Mouse (Mus musculus) heart, embryonic 11.5 days (tissue): ENCODE measurements around the gene Plcb1. TPM values are rescaled to one million over a fixed set of nuclear protein-coding genes. Genes with fewer than 3 reads are reported as not detected.

Experiments
- ATAC-seq: fragments of 200-750 bp; cut with Nextera tagmentation; replicated peaks from 2 replicates; pipeline ENCODE4 v1.8.0; 2017; ENCODE audit warnings: moderate library complexity; ENCODE audit not compliant: insufficient number of reproducible peaks, low FRiP score, low TSS enrichment
- H3K27ac ChIP-seq: fragments of 300-500 bp; sonication (generic); 2 replicates; pipeline ENCODE4 v1.5.1; 2014; ENCODE audit warnings: mild to moderate bottlenecking, low read depth, low read length
- H3K27me3 ChIP-seq: fragments of 300-500 bp; sonication (generic); 2 replicates; pipeline ENCODE4 v1.6.1; 2014; ENCODE audit warnings: mild to moderate bottlenecking, low read length, mixed read lengths; ENCODE audit not compliant: control insufficient read depth, insufficient read depth
- H3K36me3 ChIP-seq: fragments of 300-500 bp; sonication (generic); 2 replicates; pipeline ENCODE4 v1.6.1; 2014; ENCODE audit warnings: mild to moderate bottlenecking, low read length, moderate library complexity, mixed read lengths; ENCODE audit not compliant: control insufficient read depth, insufficient read depth
- H3K4me1 ChIP-seq: fragments of 300-500 bp; sonication (generic); 2 replicates; pipeline ENCODE4 v1.6.1; 2014; ENCODE audit warnings: low read length; ENCODE audit not compliant: control insufficient read depth, insufficient read depth
- H3K4me2 ChIP-seq: fragments of 300-500 bp; sonication (generic); 2 replicates; pipeline ENCODE4 v1.6.1; 2014; ENCODE audit warnings: mild to moderate bottlenecking, moderate library complexity
- H3K4me3 ChIP-seq: fragments of 300-500 bp; sonication (generic); 2 replicates; pipeline ENCODE4 v1.5.1; 2014; ENCODE audit warnings: low read depth, low read length
- H3K9ac ChIP-seq: fragments of 300-500 bp; sonication (generic); 2 replicates; pipeline ENCODE4 v1.6.1; 2014; ENCODE audit warnings: mild to moderate bottlenecking, low read depth, low read length, moderate library complexity
- H3K9me3 ChIP-seq: fragments of 300-500 bp; sonication (generic); replicated peaks from 2 replicates; pipeline ENCODE4 v1.6.1; 2016; ENCODE audit warnings: low read length; ENCODE audit not compliant: control insufficient read depth
- WGBS: fragments of 180-500 bp; shearing (Covaris S2); extraction: QIAGEN DNeasy Blood & Tissue Kit; methylation state at CpG from one replicate; pipeline ENCODE4 v1.1.7; 2014; ENCODE audit not compliant: insufficient replicate concordance; 5-methylcytosine and 5-hydroxymethylcytosine counted together
- polyA plus RNA-seq: library from polyadenylated mRNA; unstranded; fragments of >200 nt; fragmentation: Nextera tagmentation; extraction: Ambion mirVana; gene quantifications from 2 replicates; pipeline ENCODE4 v1.2.1, GENCODE M21; 2014

Plcb1 gene
- polyA plus RNA-seq, 1 experiment from 2014 or later = 7.2 TPM

DNA sequence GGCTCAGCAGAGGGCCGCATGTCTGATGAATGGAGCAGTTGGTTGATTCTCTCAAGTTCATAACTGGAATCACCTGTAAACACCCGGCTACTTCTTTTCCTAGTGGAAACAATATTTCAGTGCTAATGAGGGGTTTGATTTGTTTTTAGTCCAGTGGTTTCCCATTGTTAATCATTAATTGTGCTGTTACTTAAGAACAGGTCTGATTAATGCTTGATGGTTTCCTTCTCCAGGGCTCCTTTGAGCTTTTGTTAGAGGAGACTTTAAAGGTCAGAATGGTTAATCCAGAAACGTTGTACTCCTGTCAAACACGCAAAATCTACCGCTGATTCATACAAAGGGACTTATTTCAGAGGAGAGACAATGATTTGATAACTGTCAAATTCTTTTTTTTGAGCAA lies 141.2 kb downstream of the Plcb1 start:
- Histone ChIP-seq H3K9ac (no peak overlapping the region), H3K9me3 (no peaks in the 10 kb centered on the region), H3K36me3 (no peaks in the 10 kb centered on the region), H3K27me3 (no peaks in the 10 kb centered on the region), H3K4me3 (no peak overlapping the region), H3K4me1 (no peaks in the 10 kb centered on the region), H3K27ac (no peak overlapping the region), H3K4me2 (no peak overlapping the region)
- WGBS = 78% methylated on average over 5 of the region's 5 CpGs
- ATAC-seq = no peak

DNA sequence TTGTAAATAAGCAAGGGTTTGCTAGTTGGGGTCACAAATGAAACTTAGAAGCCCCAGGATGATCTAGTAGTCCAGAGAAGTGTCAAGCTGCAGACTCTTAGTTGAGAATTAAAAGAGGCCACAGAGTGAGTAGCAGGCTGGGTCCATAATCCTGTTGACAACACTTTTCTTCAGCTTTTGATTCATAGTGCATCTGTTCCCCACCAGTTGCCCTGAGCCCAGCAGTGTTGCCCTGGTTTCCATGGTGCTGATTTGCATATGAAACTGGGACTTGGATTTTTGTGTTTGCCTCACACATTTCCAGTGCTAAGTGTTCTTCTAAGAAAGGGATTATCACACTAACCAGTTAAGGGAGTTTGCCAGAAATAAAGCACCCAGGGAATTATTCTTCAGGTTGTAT lies 143.6 kb downstream of the Plcb1 start:
- H3K4me1 ChIP-seq = no peaks in the 10 kb centered on the region
- H3K9ac ChIP-seq = no peak overlapping the region
- H3K4me3 ChIP-seq = no peak overlapping the region
- no peaks in the 10 kb centered on the region for H3K27me3 ChIP-seq
- no peak for ATAC-seq
- no peaks in the 10 kb centered on the region for H3K9me3 ChIP-seq
- H3K27ac ChIP-seq = no peak overlapping the region
- no peaks in the 10 kb centered on the region for H3K36me3 ChIP-seq
- no peak overlapping the region for H3K4me2 ChIP-seq

DNA sequence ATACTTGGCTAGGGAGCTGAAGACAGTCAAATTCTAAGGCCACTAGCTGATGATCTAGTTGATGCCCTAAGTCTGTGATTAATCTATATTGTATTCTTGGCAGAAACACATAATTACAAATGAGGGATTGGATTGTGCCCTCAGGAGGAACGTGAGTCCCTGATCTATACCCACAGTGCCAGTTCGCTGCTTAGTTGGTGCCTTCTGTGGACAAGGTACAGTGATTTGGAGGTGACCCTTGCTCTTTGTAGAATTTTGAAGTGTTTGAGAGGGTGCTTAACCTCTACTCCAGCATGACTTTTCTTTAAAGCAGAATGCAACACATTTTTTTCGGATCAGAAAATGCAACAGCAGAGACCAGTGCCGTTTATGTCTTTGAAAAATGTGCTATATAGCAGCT lies 145.1 kb downstream of the Plcb1 start:
- no peaks in the 10 kb centered on the region for H3K9me3 ChIP-seq
- no peak overlapping the region for H3K27ac ChIP-seq
- H3K9ac ChIP-seq = no peak overlapping the region
- H3K4me3 ChIP-seq = no peak overlapping the region
- ATAC-seq = no peak
- no peaks in the 10 kb centered on the region for H3K36me3 ChIP-seq
- H3K4me2 ChIP-seq = no peak overlapping the region
- H3K27me3 ChIP-seq = no peaks in the 10 kb centered on the region
- 84% methylated on average over 4 of the region's 4 CpGs for WGBS
- H3K4me1 ChIP-seq = no peaks in the 10 kb centered on the region

DNA sequence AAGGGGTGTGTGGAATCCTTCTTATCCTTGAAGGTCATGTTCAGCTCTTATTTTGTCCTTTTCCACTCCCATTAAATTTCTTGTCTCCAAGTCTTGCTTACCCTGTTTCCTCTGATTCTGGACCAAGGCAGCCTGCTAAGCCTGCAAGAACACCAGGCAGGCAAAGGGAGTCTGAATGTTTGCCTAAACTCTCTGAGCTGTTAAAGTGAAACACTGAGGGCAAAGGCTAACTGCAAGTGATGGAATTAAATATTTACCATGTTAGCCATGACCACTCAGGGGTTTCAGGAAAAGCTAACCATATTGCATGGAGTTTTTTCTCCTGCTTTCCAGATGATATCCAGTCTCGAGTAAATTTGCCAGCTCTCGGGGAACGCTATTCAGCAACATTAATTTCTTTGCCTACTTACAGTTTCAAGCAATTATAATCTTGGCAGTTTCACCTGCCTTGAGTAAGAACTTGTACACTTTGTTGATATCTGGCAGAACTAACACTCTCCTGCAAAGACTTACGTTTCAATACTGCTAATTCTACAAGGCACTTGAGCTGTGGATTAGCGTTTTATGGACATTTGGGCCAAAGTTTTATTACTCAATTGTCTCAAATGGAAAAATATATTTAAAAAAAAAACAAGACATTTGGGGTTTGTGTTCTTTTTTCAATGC lies 146.0 kb downstream of the Plcb1 start:
- no peak overlapping the region for H3K4me3 ChIP-seq

DNA sequence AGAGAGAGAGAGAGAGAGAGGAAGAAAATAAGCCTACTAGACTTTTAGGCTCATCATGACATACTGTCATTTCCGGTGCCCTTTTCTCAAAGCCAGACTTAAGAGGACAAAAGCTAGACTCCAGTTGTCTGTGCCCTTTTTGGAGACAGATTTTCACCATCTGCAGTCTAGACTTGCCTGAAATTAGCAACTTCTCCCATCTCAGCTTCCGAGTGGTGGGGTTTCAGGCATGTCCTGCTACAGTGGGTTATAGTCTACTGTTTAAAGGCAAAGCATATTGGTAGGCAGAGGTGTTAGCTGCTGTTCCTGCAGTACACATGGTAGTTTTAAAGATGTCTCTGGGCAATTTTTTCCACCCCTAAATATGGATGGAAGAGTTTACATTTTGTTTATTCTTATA lies 149.6 kb downstream of the Plcb1 start:
- WGBS = 77% methylated on average over 2 of the region's 2 CpGs
- H3K4me1 ChIP-seq = no peaks in the 10 kb centered on the region
- H3K27ac ChIP-seq = no peak overlapping the region
- H3K27me3 ChIP-seq = no peaks in the 10 kb centered on the region
- H3K4me3 ChIP-seq = no peak overlapping the region
- H3K9me3 ChIP-seq = no peaks in the 10 kb centered on the region
- ATAC-seq = no peak
- H3K4me2 ChIP-seq = no peak overlapping the region
- no peak overlapping the region for H3K9ac ChIP-seq
- H3K36me3 ChIP-seq = no peaks in the 10 kb centered on the region

More for the DNA sequence above, 146.0 kb downstream of the Plcb1 start:
- ATAC-seq = no peak
- no peaks in the 10 kb centered on the region for H3K27me3 ChIP-seq
- no peak overlapping the region for H3K9ac ChIP-seq
- WGBS = 86% methylated on average over 5 of the region's 5 CpGs
- no peak overlapping the region for H3K27ac ChIP-seq
- no peaks in the 10 kb centered on the region for H3K4me1 ChIP-seq
- no peaks in the 10 kb centered on the region for H3K36me3 ChIP-seq
- H3K4me2 ChIP-seq = no peak overlapping the region
- H3K9me3 ChIP-seq = no peaks in the 10 kb centered on the region

DNA sequence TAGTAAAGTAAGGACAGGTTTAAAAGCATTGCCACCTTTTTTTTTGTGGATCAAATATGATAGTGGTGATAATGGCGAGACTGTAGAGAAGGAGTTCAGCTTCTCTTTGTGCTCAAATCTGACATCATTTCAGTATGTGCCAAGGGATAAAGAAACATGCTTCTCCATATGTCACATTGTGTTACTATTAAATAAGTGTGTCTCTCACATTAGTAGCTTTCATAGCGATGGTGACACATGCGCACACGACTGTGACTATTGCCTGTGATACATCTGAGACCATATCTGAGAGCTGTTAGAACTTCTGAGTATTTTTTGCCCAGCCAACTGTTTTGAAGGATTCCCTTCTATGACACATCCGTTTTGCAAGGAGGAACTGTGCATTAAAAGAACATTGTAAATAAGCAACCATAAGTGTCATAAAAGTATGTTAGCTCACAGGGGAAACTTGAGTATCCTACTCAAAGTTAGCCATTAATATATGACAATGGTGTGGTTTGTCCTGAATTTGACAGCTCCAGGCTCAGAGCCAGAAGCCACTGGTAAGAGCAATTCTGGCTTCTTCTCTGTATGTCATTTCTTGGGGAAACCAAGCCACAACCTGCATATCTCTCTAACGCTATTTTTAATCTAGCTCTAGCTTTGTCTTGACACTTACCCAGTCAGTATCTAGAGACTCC lies 150.2 kb downstream of the Plcb1 start:
- Histone ChIP-seq H3K27me3 (no peaks in the 10 kb centered on the region), H3K36me3 (no peaks in the 10 kb centered on the region), H3K9ac (no peak overlapping the region), H3K27ac (no peak overlapping the region), H3K9me3 (no peaks in the 10 kb centered on the region), H3K4me3 (no peak overlapping the region), H3K4me2 (no peak overlapping the region), H3K4me1 (no peaks in the 10 kb centered on the region)
- 81% methylated on average over 6 of the region's 6 CpGs for WGBS
- no peak for ATAC-seq

DNA sequence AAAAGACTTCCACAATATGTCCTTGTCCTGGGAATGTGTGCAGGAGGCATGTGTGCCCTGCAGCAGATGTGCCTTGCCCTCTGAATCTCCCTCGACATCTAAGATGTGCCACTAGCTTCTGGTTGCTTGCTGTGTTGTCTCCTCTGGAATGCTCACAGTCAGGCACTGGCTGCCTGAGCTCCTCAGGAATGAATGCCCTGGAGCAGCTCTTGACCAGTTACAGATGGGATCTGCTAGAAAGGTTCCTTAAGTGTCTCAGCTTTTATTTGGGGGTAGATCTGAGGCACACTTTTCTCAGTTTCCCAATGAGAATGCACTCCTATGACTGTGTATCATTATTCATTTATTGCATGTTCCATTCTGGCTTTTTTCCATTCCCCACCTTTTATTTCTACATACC lies 151.8 kb downstream of the Plcb1 start:
- H3K9ac ChIP-seq = no peak overlapping the region
- ATAC-seq = no peak
- H3K27ac ChIP-seq = no peak overlapping the region
- H3K27me3 ChIP-seq = no peaks in the 10 kb centered on the region
- no peak overlapping the region for H3K4me3 ChIP-seq
- WGBS = 14% methylated on average over 1 of the region's 1 CpGs
- no peaks in the 10 kb centered on the region for H3K9me3 ChIP-seq
- no peaks in the 10 kb centered on the region for H3K36me3 ChIP-seq
- H3K4me2 ChIP-seq = no peak overlapping the region
- no peaks in the 10 kb centered on the region for H3K4me1 ChIP-seq

DNA sequence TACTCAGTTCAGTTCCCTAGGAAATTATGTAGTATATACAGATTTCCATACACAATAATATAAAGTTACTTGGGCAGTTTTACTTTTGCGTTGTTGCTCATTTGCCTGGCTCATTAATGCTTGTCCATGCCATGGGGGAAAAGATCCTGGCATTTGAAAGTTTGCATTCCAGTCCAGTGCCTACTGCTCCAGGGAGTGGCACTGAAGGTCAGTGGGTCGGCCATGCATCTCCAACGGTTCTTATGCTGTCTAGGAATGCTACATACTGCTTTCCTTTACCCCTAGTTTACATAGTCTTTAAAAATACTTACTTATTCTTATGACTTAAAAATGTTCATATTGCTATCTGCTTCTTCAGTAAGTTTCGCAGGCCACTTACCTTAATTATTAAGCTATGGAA lies 156.2 kb downstream of the Plcb1 start:
- Histone ChIP-seq H3K27me3 (no peaks in the 10 kb centered on the region), H3K9ac (no peak overlapping the region), H3K9me3 (no peaks in the 10 kb centered on the region), H3K27ac (no peak overlapping the region), H3K36me3 (no peaks in the 10 kb centered on the region), H3K4me2 (no peak overlapping the region), H3K4me3 (no peak overlapping the region), H3K4me1 (no peaks in the 10 kb centered on the region)
- WGBS = 82% methylated on average over 4 of the region's 4 CpGs
- ATAC-seq = no peak

DNA sequence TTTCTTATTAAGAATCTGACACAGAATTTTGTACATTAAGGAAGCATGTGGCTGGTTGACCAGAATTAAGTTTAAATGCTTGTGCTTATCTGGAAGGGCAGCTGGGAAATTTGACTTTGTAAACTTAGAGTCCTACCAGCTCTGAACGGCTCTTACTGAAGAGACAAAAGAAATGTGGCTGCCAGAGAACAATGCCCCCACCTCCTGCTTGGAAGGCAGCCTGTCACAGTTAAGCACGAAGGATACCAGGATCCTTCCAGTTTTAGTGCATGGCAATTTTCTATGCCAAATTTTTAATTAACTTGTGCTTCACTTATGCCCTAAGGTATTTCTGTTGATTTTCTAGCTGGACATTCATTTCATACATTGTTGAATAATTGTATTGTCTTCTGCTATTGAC lies 157.1 kb downstream of the Plcb1 start:
- Histone ChIP-seq H3K9ac (no peak overlapping the region), H3K4me1 (no peaks in the 10 kb centered on the region), H3K4me3 (no peak overlapping the region), H3K9me3 (no peaks in the 10 kb centered on the region), H3K27me3 (no peaks in the 10 kb centered on the region), H3K4me2 (no peak overlapping the region), H3K36me3 (no peaks in the 10 kb centered on the region), H3K27ac (no peak overlapping the region)
- WGBS = 44% methylated on average over 2 of the region's 2 CpGs
- ATAC-seq = no peak
